Mouse (Mus musculus) embryonic fibroblast, embryonic 13.5 days (primary cell): ENCODE results near the gene Gpatch2.

Source experiments
- CTCF ChIP-seq: IDR thresholded peaks from 2 replicates; pipeline ENCODE4 v1.5.1; 2011; ENCODE audit warnings: mild to moderate bottlenecking, control low read depth, low read length, moderate library complexity, borderline replicate concordance; ENCODE audit not compliant: insufficient read depth
- POLR2A ChIP-seq: IDR thresholded peaks from 2 replicates; pipeline ENCODE4 v1.6.1; 2011; ENCODE audit warnings: low read depth, mild to moderate bottlenecking, control low read depth, low read length, moderate library complexity

GRCm38 (mm10) chr1:187250741-187251262 is 35.5 kb downstream of the Gpatch2 start:
- TF ChIP-seq POLR2A (no peak), CTCF (no peak)
